Mouse (Mus musculus) E14TG2a.4 (cell line): ENCODE data around the gene Ano5.

Source experiments
- CTCF ChIP-seq: conservative IDR thresholded peaks from 2 replicates; pipeline ENCODE4 v1.5.1; 2014; ENCODE audit warnings: low read length
- NANOG ChIP-seq: IDR thresholded peaks from 2 replicates; pipeline ENCODE4 v1.6.1; 2014; ENCODE audit warnings: borderline replicate concordance, low read length, mixed read lengths

DNA sequence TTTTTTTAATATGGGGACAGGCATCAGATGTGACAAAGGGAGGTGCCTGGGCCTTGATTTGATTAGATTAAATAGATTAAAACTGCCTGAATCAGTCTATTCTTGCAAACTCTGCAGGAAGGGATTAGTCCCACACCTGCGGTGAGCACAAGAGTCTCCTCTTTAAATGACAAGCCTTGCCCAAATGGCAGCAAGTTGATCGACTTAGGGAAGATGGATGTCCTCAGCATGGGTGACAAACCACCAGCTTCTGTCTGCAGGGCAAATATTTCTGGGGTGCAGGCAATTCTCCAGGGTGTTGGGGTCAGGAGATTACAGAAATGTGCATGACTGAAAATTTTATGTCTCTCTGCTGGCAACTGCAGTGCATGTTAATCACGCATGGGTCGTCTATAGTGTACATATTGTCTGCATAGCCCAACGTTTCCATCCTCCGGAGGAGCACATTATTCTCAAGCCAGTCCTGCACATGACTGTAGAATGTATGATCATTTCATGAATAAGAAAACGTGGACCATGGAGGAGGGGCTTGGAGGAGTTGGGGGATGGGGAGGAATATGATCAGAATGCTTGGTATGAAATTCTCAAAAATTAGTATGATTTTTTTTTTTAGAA, 122.5 kb downstream of the Ano5 start:
- TF ChIP-seq CTCF (no peak), NANOG (no peak)
